Mouse (Mus musculus) cortical plate, adult 2 months (tissue): Measurements from ENCODE around the gene Atp2b4.

Experiments
- CTCF ChIP-seq: fragments of 200-500 bp; IDR thresholded peaks from 2 replicates; pipeline ENCODE4 v1.5.1; 2011; ENCODE audit warnings: mild to moderate bottlenecking, control low read depth, low read length; ENCODE audit not compliant: insufficient read depth; ENCODE audit errors: extremely low read depth
- POLR2A ChIP-seq: fragments of 200-500 bp; IDR thresholded peaks from 2 replicates; pipeline ENCODE4 v1.6.1; 2011; ENCODE audit warnings: mild to moderate bottlenecking, low read length, control low read depth; ENCODE audit not compliant: insufficient read depth; ENCODE audit errors: extremely low read depth

DNA sequence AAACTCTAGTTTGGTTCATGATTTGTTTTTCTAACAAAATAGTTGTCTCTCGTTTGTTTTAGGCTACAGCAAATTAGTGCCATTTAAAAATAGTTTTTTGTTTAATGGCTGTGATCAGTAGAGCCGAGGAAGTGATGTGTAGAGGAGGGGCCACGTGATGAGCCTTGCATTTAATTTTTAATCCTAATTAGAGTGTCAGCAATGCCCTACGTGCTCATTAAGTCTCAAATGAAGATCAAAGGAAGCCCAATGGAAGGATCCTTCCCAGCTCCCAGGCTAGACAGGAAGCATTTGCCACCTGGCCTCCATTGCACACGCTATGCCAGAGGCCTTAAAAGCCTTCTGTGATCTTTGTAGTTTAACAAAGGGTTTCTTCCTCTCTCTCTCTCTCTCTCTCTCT is 8.5 kb upstream of the Atp2b4 start:
- TF ChIP-seq POLR2A = no peak
- no peak for TF ChIP-seq CTCF
